Mouse (Mus musculus): ENCODE measurements around the gene Gorasp2.

GRCm38 (mm10) chr2:70741901-70742300 is 80.5 kb downstream of the Gorasp2 start:
- no peak for TF ChIP-seq GATA1 (IDR thresholded peaks at IDR 0.05; ENCODE audit: borderline replicate concordance, low read length)
- TF ChIP-seq FLI1 (IDR thresholded peaks at IDR 0.05; ENCODE audit: low read length): no peak
